Mouse (Mus musculus): Measurements from ENCODE around the gene Nbea. TPM values are rescaled to one million over a fixed set of nuclear protein-coding genes. Genes with fewer than 3 reads are reported as not detected.

Gene Nbea
- total RNA-seq, 2 experiments from 2014 or later, result 12.5 to 15.4 TPM

- DNase-seq, result no peak
These were observed 432.1 kb downstream of the Nbea start for GRCm38 (mm10) chr3:55751363-55751762.

GRCm38 (mm10) chr3:55750445-55751065, 432.9 kb downstream of the Nbea start:
- DNase-seq, result no peak

- DNase-seq, result no peak
These were observed 439.6 kb downstream of the Nbea start for GRCm38 (mm10) chr3:55743885-55744284.

- DNase-seq, result no peak
These were observed 440.8 kb downstream of the Nbea start for GRCm38 (mm10) chr3:55742654-55743053.

- no peak for DNase-seq
These were observed 441.3 kb downstream of the Nbea start for GRCm38 (mm10) chr3:55742218-55742617.

GRCm38 (mm10) chr3:55741428-55741827, 442.1 kb downstream of the Nbea start:
- DNase-seq, result no peak

- no peak for DNase-seq
These were observed 449.8 kb downstream of the Nbea start for GRCm38 (mm10) chr3:55733665-55734064.

GRCm38 (mm10) chr3:55730549-55730948, 453.0 kb downstream of the Nbea start:
- no peak for DNase-seq

- DNase-seq, result no peak
These were observed 453.4 kb downstream of the Nbea start for GRCm38 (mm10) chr3:55730142-55730541.

- no peak for DNase-seq
These were observed 469.2 kb downstream of the Nbea start for GRCm38 (mm10) chr3:55714260-55714659.

GRCm38 (mm10) chr3:55713856-55714255, 469.6 kb downstream of the Nbea start:
- no peak for DNase-seq

- DNase-seq, result no peak
These were observed 473.2 kb downstream of the Nbea start for GRCm38 (mm10) chr3:55710300-55710699.

- DNase-seq, result no peak
These were observed 481.9 kb downstream of the Nbea start for GRCm38 (mm10) chr3:55701632-55702031.

GRCm38 (mm10) chr3:55697174-55697573, 486.3 kb downstream of the Nbea start:
- no peak for DNase-seq

GRCm38 (mm10) chr3:55693073-55693472, 490.4 kb downstream of the Nbea start:
- DNase-seq, result no peak

GRCm38 (mm10) chr3:55688098-55688497, 495.4 kb downstream of the Nbea start:
- no peak for DNase-seq

GRCm38 (mm10) chr3:55686993-55687392, 496.5 kb downstream of the Nbea start:
- no peak for DNase-seq

- no peak for DNase-seq
These were observed 497.9 kb downstream of the Nbea start for GRCm38 (mm10) chr3:55685627-55686026.

- DNase-seq, result no peak
These were observed 498.6 kb downstream of the Nbea start for GRCm38 (mm10) chr3:55684892-55685291.

- DNase-seq, result no peak
These were observed 505.8 kb downstream of the Nbea start for GRCm38 (mm10) chr3:55677691-55678090.

- DNase-seq, result no peak
These were observed 509.3 kb downstream of the Nbea start for GRCm38 (mm10) chr3:55674185-55674584.

GRCm38 (mm10) chr3:55667048-55667447, 516.5 kb downstream of the Nbea start:
- DNase-seq, result no peak

- no peak for DNase-seq
These were observed 517.6 kb downstream of the Nbea start for GRCm38 (mm10) chr3:55665928-55666327.

- DNase-seq, result no peak
These were observed 518.8 kb downstream of the Nbea start for GRCm38 (mm10) chr3:55664713-55665112.

Data from gastrocnemius, postnatal 10 days (tissue).